Mouse (Mus musculus): ENCODE results near the gene Kcnn3. TPM values are rescaled to one million over a fixed set of nuclear protein-coding genes. Genes with fewer than 3 reads are reported as not detected.

The Kcnn3 gene
- polyA plus RNA-seq, 2 experiments, result 0.03 TPM; not detected in 1

- no peak overlapping the region for H3K4me3 ChIP-seq (ENCODE audit: insufficient read depth in 1 of 2, low read depth in 2 of 2, low read length in 2 of 2)
- peaks cover 0 to 3% of the 10 kb centered on the region in 2 experiments; a peak in 2 of 4 replicates for H3K4me1 ChIP-seq (replicated peaks; ENCODE audit: control insufficient read depth in 2 of 2, insufficient read depth in 2 of 2, low read length in 1 of 2)
- no peak overlapping the region for H3K4me2 ChIP-seq (ENCODE audit: low read depth)
- ATAC-seq (ENCODE audit: insufficient read depth) (no peak), DNase-seq (ENCODE audit: low read depth in 3 of 3, low spot score in 3 of 3) (no peak)
- H3K9ac ChIP-seq (replicated peaks), result no peak overlapping the region
- H3K36me3 ChIP-seq (replicated peaks; ENCODE audit: control insufficient read depth, insufficient read depth, low read depth), result no peaks in the 10 kb centered on the region
- TF ChIP-seq EP300 (IDR thresholded peaks at IDR 0.05; ENCODE audit: low read depth), result no peak
- H3K27ac ChIP-seq, result no peak overlapping the region
- H3K9me3 ChIP-seq (ENCODE audit: control insufficient read depth, low read length), result no peaks in the 10 kb centered on the region
- no peaks in the 10 kb centered on the region for H3K27me3 ChIP-seq (ENCODE audit: control insufficient read depth, insufficient read depth, low read length)
Measured at GRCm38 (mm10) chr3:89658457-89658856, 138.5 kb downstream of the Kcnn3 start.

- TF ChIP-seq EP300 (IDR thresholded peaks at IDR 0.05; ENCODE audit: low read depth) (no peak), CTCF (IDR thresholded peaks at IDR 0.05; ENCODE audit: low read depth) (no peak)
- no peaks in the 10 kb centered on the region for H3K27me3 ChIP-seq (ENCODE audit: control insufficient read depth, insufficient read depth, low read length)
- H3K27ac ChIP-seq, result no peak overlapping the region
- 46% methylated on average over 11 of the region's 11 CpGs for WGBS (ENCODE audit: insufficient replicate concordance)
- no peak overlapping the region for H3K4me3 ChIP-seq (ENCODE audit: insufficient read depth in 1 of 2, low read depth in 2 of 2, low read length in 2 of 2)
- H3K36me3 ChIP-seq (replicated peaks; ENCODE audit: control insufficient read depth, insufficient read depth, low read depth), result no peaks in the 10 kb centered on the region
- H3K9me3 ChIP-seq (ENCODE audit: control insufficient read depth, low read length), result no peaks in the 10 kb centered on the region
- H3K4me1 ChIP-seq (replicated peaks; ENCODE audit: control insufficient read depth in 2 of 2, insufficient read depth in 2 of 2, low read length in 1 of 2), result peaks cover 0 to 3% of the 10 kb centered on the region in 2 experiments; a peak in 2 of 4 replicates
- DNase-seq (ENCODE audit: low read depth in 3 of 3, low spot score in 3 of 3) (no peak), ATAC-seq (ENCODE audit: insufficient read depth) (no peak)
- H3K4me2 ChIP-seq (ENCODE audit: low read depth), result no peak overlapping the region
- no peak overlapping the region for H3K9ac ChIP-seq (replicated peaks)
Measured at GRCm38 (mm10) chr3:89659938-89660620, 140.1 kb downstream of the Kcnn3 start.

GRCm38 (mm10) chr3:89664808-89665207 is 144.8 kb downstream of the Kcnn3 start:
- no peak for DNase-seq (ENCODE audit: low read depth in 3 of 3, low spot score in 3 of 3)
- no peak overlapping the region for H3K27ac ChIP-seq
- ATAC-seq (ENCODE audit: insufficient read depth), result no peak
- H3K9me3 ChIP-seq (ENCODE audit: control insufficient read depth, low read length), result no peaks in the 10 kb centered on the region
- no peaks in the 10 kb centered on the region for H3K4me1 ChIP-seq (replicated peaks; ENCODE audit: control insufficient read depth in 2 of 2, insufficient read depth in 2 of 2, low read length in 1 of 2)
- H3K4me3 ChIP-seq (ENCODE audit: insufficient read depth in 1 of 2, low read depth in 2 of 2, low read length in 2 of 2), result no peak overlapping the region
- no peaks in the 10 kb centered on the region for H3K27me3 ChIP-seq (ENCODE audit: control insufficient read depth, insufficient read depth, low read length)
- H3K9ac ChIP-seq (replicated peaks), result no peak overlapping the region
- H3K36me3 ChIP-seq (replicated peaks; ENCODE audit: control insufficient read depth, insufficient read depth, low read depth), result no peaks in the 10 kb centered on the region
- WGBS (ENCODE audit: insufficient replicate concordance), result 55% methylated on average over 12 of the region's 12 CpGs
- TF ChIP-seq CTCF (IDR thresholded peaks at IDR 0.05; ENCODE audit: low read depth) (no peak), EP300 (IDR thresholded peaks at IDR 0.05; ENCODE audit: low read depth) (no peak)
- no peak overlapping the region for H3K4me2 ChIP-seq (ENCODE audit: low read depth)

- 25% methylated on average over 11 of the region's 11 CpGs for WGBS (ENCODE audit: insufficient replicate concordance)
- TF ChIP-seq EP300 (IDR thresholded peaks at IDR 0.05; ENCODE audit: low read depth) (no peak), CTCF (IDR thresholded peaks at IDR 0.05; ENCODE audit: low read depth) (no peak)
- H3K4me3 ChIP-seq (ENCODE audit: insufficient read depth in 1 of 2, low read depth in 2 of 2, low read length in 2 of 2), result no peak overlapping the region
- ATAC-seq (ENCODE audit: insufficient read depth), result no peak
- no peaks in the 10 kb centered on the region for H3K27me3 ChIP-seq (ENCODE audit: control insufficient read depth, insufficient read depth, low read length)
- no peak overlapping the region for H3K9ac ChIP-seq (replicated peaks)
- H3K36me3 ChIP-seq (replicated peaks; ENCODE audit: control insufficient read depth, insufficient read depth, low read depth), result no peaks in the 10 kb centered on the region
- DNase-seq (ENCODE audit: low read depth in 3 of 3, low spot score in 3 of 3), result no peak
- H3K9me3 ChIP-seq (ENCODE audit: control insufficient read depth, low read length), result no peaks in the 10 kb centered on the region
- no peak overlapping the region for H3K27ac ChIP-seq
- no peak overlapping the region for H3K4me2 ChIP-seq (ENCODE audit: low read depth)
- H3K4me1 ChIP-seq (replicated peaks; ENCODE audit: control insufficient read depth in 2 of 2, insufficient read depth in 2 of 2, low read length in 1 of 2), result no peaks in the 10 kb centered on the region
Measured at GRCm38 (mm10) chr3:89667131-89667530, 147.2 kb downstream of the Kcnn3 start.

GRCm38 (mm10) chr3:89671334-89671733 is 151.4 kb downstream of the Kcnn3 start:
- H3K27me3 ChIP-seq (ENCODE audit: control insufficient read depth, insufficient read depth, low read length), result no peaks in the 10 kb centered on the region
- H3K4me2 ChIP-seq (ENCODE audit: low read depth), result no peak overlapping the region
- H3K27ac ChIP-seq, result no peak overlapping the region
- no peak overlapping the region for H3K9ac ChIP-seq (replicated peaks)
- ATAC-seq (ENCODE audit: insufficient read depth), result no peak
- no peaks in the 10 kb centered on the region for H3K36me3 ChIP-seq (replicated peaks; ENCODE audit: control insufficient read depth, insufficient read depth, low read depth)
- no peaks in the 10 kb centered on the region for H3K4me1 ChIP-seq (replicated peaks; ENCODE audit: control insufficient read depth in 2 of 2, insufficient read depth in 2 of 2, low read length in 1 of 2)
- 36% methylated on average over 6 of the region's 6 CpGs for WGBS (ENCODE audit: insufficient replicate concordance)
- TF ChIP-seq CTCF (IDR thresholded peaks at IDR 0.05; ENCODE audit: low read depth) (no peak), EP300 (IDR thresholded peaks at IDR 0.05; ENCODE audit: low read depth) (no peak)
- no peaks in the 10 kb centered on the region for H3K9me3 ChIP-seq (ENCODE audit: control insufficient read depth, low read length)
- H3K4me3 ChIP-seq (ENCODE audit: insufficient read depth in 1 of 2, low read depth in 2 of 2, low read length in 2 of 2), result no peak overlapping the region
- no peak for DNase-seq (ENCODE audit: low read depth in 3 of 3, low spot score in 3 of 3)
